Mouse (Mus musculus) urinary bladder, adult 18-20 months (tissue): ENCODE data around the gene Eif4e.
"Not testable (repeated sequence)": the region's sequence is repeated elsewhere in the genome, so short reads cannot be mapped to it uniquely, and the experiment has no call there.

Experiments used
- DNase-seq, 2 experiments: peaks; one replicate each; pipeline ENCODE4 v3.0.0; 2022; ENCODE audit warnings: low spot score in 2 of 2, mixed read lengths in 2 of 2

Eif4e gene

GRCm38 (mm10) chr3:138517881-138518280 lies 8.1 kb upstream of the Eif4e start:
- no peak for DNase-seq

DNA sequence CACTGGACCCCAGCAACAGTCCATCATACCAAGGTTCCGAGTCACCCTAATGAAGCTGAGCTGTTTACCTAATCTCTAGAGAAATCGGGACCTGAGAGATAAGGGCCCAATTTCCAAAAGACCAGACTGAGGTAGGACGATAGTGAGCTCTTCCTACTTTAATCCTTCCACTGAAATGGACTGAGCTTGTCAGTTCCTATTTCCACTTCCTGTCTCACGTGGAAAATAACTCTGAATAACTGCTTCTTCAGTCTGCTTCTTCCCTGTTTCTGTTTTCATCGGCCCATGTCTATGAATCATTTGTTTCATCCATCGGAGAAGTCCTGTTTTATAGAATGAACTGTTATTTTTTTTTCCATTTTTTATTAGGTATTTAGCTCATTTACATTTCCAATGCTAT lies 6.8 kb upstream of the Eif4e start:
- DNase-seq, result no peak

- no peak for DNase-seq
These were observed 2.0 kb upstream of the Eif4e start for GRCm38 (mm10) chr3:138523956-138524355.

DNA sequence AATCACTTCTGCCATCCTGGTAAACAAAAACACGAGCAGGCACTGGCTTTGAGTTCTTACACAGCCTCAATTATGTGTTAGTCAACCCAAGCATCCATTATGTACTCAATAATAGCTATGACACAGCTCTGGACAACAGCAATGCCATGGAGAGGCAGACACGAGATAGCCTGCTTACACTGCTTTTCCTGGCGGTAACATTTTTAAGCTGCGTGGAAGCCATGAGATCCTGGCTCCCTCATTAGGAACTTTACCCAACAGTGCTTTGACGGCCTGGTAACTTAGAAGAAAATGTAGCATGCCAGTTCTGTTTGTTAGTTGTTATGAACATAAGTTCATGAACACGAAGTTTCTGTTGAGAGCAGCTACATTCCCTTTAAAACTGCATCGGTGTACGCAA lies 485 bp upstream of the Eif4e start:
- no peak for DNase-seq

DNA sequence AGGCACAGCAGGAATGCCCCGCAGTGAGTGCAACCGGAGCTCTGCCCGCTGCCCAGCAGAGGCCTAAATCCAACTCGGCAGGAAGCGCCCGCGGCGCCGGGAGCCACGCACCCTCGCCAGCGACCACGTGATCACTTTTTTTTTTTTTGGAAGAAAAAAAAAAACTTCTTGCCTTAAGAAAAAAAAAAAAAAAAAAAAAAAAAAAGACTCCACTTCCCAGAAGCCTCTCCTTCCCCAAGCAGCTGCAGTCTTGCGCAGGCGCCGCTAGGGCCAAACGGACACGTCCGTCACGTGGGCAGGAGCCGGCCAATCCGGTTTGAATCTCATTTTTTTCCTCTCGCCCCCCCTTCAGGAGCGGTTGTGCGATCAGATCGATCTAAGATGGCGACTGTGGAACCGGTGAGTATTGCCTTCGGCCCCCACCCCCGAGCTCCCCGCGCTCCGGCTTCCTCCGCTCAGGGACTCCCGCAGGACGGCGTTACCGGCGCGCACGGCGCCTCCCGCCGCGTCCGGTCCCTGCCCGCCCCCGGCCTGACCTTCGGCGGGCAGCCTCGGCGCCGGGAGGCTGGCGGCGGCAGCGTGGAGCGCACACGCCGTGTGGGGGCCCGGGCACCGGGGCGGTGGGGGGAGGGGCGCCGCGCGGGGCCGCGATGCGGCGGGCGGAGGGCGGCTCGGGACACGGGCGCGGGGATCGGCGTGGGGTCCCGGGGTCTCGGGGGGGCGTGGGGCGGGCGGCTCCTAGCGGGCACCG lies 1.1 kb downstream of the Eif4e start:
- DNase-seq, result peak; percentile 90 to 98

- peak; percentile 53 to 58 for DNase-seq
These were observed 1.8 kb downstream of the Eif4e start for GRCm38 (mm10) chr3:138527667-138528231.

DNA sequence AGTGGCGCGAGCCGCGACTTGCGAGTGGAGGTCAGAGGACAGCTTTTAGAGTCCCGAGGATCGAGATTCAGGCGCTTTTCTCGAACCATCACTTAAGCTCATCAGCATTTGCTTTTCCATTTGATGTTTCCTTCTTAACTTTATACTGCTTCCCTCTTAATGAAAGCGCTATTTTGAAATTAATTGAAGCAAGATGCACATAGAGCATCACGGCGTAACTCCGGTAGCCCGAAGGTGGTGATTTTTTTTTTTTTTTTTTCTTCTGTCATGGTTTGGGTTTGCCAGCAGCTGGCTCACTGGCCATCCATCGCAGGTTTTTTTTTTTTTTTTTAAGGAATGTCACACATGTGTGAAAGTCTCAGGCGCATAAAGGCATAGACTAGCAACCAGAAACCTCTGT lies 2.3 kb downstream of the Eif4e start:
- DNase-seq, result no peak

DNA sequence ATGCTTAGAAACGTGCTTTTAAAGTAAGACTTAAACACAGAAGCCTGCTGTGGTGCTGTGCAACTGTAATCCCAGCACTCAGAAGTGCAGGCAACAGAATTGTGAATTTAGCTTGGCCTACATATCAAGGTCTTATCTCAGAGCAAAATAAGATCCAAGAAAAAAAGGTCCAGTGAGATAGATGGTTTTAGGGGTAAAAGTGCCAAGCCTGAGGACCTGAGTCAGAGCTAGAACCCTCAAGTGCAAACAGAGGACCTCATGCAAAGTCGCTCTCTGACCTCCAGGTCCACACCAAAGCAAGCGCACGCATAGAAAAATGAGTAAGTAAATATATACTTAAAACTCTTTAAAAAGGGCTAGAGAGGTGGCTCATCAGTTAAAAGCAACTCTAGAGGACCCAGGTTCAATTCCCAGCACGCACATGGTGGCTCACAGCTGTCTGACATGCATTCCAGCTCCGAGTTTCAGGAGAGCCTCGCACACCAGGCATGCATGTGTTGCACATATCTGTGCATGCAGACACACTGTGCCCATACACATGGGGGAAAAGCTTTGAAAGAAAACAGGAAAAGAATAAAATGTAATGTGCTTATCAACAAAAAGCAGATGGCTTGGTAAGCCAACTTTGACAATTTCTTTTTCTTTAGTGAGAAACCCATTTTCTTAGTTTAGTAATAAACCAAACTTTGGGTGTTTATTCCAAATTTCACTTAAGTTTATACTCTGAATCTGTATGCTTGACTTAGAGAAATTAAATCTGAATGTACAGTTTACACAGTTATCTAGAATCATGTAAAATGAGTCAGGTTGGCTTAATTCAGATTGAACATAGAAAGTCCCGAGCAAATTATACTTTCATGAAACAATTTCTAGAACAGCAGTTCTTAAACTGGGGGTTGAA lies 4.8 kb downstream of the Eif4e start:
- DNase-seq, result no peak

DNA sequence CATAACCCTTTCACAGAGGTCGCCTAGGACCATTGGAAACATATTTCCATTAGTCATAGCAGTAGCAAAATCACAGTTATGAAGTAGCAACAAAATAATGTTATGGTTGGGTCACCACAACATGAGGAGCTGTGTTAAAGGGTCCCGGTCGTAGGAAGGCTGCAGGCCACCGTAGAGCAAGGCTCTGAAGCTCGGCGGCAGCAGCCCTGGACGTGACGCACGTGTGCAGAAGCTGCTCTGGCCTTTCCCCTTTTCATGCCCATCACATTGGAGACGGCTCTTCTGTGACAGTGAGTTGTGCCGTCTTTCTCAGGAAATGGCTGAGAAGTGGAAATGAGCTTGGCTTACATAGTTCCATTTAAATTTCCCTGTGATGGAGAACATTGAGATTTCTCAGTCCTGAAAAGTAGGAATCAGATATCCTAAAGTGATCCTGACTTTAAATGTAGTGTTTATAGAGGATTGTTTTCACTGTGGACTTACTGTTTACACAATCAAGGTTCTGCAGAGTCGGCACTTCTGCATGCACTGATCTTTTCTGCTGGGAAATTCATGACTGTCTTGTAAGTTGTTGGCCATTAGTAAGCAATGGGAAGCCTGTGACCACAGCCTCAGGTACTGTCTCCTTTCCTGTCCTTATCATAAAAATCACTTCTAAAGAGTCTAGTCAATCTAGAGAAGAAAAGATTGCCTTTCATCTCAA lies 5.7 kb downstream of the Eif4e start:
- DNase-seq, result no peak

DNA sequence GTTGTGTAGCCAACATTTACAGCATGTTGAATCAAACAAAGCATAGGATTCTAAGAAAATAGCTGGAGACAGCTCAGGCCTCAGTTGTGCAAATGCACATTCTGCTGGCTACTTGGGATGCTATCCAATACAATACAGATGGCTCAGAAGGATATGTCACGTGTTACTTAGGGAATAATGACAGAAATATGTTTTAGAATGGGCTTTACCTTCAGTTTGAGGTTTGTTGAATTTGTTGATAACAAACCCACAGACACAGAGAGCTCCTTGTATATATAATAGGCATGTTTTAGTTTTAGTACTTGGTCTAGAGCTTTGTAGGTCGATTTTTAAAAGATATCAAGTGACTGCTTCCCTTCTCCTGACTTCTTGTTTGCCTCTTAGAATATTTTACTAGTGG lies 6.8 kb downstream of the Eif4e start:
- no peak for DNase-seq

- no peak for DNase-seq
These were observed 10.1 kb downstream of the Eif4e start for GRCm38 (mm10) chr3:138536031-138536430.

GRCm38 (mm10) chr3:138542621-138543020 lies 16.6 kb downstream of the Eif4e start:
- DNase-seq, result no peak

DNA sequence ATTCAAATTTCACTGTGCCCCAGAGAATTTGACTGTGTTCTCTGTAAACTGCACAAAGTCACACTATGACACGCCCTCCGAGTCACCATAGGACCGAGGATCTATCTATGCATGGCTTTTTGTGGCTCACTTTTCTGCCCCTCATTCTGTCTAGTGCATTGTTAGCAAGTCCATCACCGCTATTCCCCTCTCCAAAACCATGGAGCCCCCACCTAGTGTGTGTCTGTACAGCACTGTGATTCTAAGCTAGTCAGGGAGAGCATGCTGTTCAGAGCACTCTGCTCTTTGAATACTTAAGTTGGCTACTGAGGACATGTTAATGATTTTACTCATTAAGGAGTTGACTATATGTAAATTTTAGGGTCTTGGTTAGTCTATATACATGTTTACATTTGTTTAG lies 18.1 kb downstream of the Eif4e start:
- DNase-seq, result no peak

DNA sequence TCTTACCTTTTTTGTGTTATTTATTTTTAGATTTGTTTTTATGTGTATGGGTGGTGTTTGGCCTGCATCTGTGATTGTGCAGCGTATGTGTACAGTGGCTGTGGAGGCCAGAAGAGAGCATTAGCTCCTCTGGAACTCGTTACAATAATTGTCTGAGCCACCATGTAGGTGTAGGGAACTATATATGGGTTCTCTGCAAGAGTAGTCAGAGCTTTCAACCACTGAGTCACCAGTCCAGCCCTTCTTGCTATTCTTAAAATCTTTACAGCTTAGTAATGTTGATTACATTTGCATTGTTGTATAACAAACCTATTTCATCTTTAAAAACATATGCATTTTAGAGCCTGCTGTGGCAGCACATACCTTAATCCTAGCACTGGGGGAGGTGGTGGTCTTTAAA lies 20.7 kb downstream of the Eif4e start:
- no peak for DNase-seq

GRCm38 (mm10) chr3:138549045-138549444 lies 23.1 kb downstream of the Eif4e start:
- no peak for DNase-seq

DNA sequence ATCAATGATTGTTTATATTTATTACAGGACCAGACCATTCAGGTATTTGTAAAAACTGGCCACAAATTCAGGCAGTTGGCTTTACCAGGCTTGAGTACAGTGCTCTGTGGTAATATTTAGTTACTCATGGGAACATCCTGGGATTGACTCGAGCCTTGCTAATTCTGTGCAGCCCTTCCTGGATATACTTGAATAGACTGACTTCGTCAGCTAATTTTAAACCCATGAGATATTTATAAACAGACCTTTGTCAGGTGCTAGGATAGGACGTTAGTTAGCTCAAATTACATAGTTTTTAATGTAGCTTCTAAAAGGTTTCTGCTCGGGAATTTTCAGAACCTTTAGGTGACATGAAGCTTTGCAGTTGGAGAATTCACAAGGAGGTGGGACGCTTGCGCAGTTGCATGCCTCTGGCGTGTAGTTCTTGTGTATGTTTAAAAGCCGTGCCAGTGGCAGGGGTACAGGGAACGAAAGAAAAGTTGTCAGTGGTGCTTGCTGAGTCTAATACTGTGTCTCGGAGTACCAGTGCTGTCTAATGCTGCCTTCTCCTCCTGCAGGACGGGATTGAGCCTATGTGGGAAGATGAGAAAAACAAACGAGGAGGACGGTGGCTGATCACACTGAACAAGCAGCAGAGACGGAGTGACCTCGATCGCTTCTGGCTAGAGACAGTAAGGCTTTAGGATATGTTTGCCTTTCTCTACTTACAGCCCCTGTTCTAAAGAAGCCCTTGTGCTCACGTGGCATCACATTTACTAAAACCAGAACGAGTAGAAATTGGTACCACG lies 24.6 kb downstream of the Eif4e start:
- no peak for DNase-seq

DNA sequence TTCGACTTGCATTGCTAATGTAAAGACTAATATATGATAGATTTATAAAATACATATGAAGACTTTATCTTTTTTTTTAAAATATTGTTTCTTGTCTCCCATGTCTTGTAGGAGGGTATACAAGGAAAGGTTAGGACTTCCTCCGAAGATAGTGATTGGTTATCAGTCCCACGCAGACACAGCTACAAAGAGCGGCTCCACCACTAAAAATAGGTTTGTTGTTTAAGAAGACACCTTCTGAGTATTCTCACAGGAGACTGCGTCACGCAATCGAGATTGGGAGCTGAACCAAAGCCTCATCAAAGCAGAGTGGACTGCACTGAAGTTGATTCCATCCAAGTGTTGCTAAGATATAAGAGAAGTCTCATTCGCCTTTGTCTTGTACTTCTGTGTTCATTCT lies 29.3 kb downstream of the Eif4e start:
- DNase-seq, result not testable (repeated sequence)

DNA sequence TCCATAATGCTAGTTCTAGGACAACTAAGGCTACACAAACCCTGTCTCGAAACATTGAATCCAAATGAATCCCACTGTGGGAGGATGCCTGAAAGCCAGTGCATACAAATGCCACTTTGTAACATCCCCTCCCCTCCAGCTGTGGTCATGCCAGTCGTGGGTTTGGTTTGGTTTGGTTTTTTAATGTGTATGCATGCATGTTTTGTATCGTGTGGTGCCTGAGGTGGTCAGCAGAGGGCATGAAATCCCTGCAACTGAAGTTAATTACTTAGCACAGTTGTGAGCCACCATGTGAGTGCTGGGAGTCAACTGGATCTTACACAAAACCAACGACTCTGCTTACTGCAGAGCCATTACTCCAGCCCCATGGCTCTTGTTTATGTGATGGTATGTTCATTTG lies 32.5 kb downstream of the Eif4e start:
- no peak for DNase-seq

- no peak for DNase-seq
These were observed 34.3 kb downstream of the Eif4e start for GRCm38 (mm10) chr3:138560242-138560641.

GRCm38 (mm10) chr3:138560886-138561285 lies 34.9 kb downstream of the Eif4e start:
- DNase-seq, result no peak

DNA sequence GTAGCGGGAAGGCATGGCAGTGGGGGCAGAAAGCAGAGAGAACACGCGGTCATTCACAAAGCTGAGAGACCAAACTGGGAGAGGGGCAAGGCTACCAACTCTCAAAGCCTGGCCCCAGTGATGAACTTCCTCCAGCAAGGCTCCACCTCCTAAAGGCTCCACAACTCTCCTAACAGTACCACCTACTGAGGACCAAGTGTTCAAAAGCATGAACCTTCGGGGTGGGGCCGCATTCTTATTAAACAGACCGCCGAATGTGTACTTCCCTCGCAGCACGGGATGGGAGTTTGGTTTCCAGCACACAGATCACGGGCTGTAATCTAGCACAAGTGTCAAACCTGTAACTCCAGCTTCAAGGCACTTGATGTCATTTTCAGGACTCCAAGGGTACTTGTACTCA lies 52.9 kb downstream of the Eif4e start:
- DNase-seq, result no peak
